ENCODE assay signal across 7 mouse cellular contexts in genomic region chr8:81767411-81768312, GRCm38 (mm10).
DNase-seq lines count a peak whose midpoint lies in the region; ATAC-seq and TF ChIP-seq lines count a peak whose summit lies in the region.

No protein-coding gene starts in this region.

- H3K4me1 ChIP-seq in CH12.LX (ENCODE audit: control insufficient read depth in 1 of 2, insufficient read depth in 2 of 2) = peaks cover 0 to 26% of the 10 kb centered on the region in 2 experiments; a peak in 2 of 4 replicates
- no peaks in the 10 kb centered on the region for H3K4me1 ChIP-seq in forebrain, postnatal 0 days (ENCODE audit: insufficient read depth)
- peaks cover 2 to 19% of the 10 kb centered on the region in 2 experiments for H3K4me1 ChIP-seq in liver, embryonic 14.5 days (replicated peaks; ENCODE audit: control insufficient read depth in 2 of 2, insufficient read depth in 2 of 2, low read length in 1 of 2)

- no peak for TF ChIP-seq EP300 in CH12.LX (IDR thresholded peaks at IDR 0.05; ENCODE audit: low read length)
- no peak for TF ChIP-seq EP300 in liver, embryonic 14.5 days (IDR thresholded peaks at IDR 0.05; ENCODE audit: low read depth)

- H3K4me3 ChIP-seq in CH12.LX (replicated peaks in 1 of 3; ENCODE audit: low read depth in 2 of 3, low read length in 2 of 3, poor library complexity in 1 of 3) = peak overlapping the region; percentile 17 to 44 (median 23)
- H3K4me3 ChIP-seq in forebrain, postnatal 0 days (ENCODE audit: low read depth, low read length) = no peak overlapping the region
- peak overlapping the region; percentile 5 to 22; a peak in 3 of 4 replicates for H3K4me3 ChIP-seq in liver, embryonic 14.5 days (ENCODE audit: insufficient read depth in 1 of 2, low read depth in 2 of 2, low read length in 2 of 2)

- 5% methylated on average over 12 of the region's 12 CpGs for WGBS in forebrain, postnatal 0 days
- WGBS in liver, embryonic 14.5 days (ENCODE audit: insufficient replicate concordance) = 7% methylated on average over 12 of the region's 12 CpGs

- no peaks in the 10 kb centered on the region for H3K9me3 ChIP-seq in CH12.LX (replicated peaks; ENCODE audit: low read length)
- H3K9me3 ChIP-seq in forebrain, postnatal 0 days (ENCODE audit: low read length) = no peaks in the 10 kb centered on the region
- no peaks in the 10 kb centered on the region for H3K9me3 ChIP-seq in liver, embryonic 14.5 days (ENCODE audit: control insufficient read depth, low read length)

- no peak for TF ChIP-seq RAD21 in CH12.LX (IDR thresholded peaks at IDR 0.05; ENCODE audit: low read depth, low read length)

- dilution Hi-C loops in CH12.LX (cut with MboI; ENCODE audit: extremely low pct_ligation_motif_present, extremely low pct_unique_long_range_greater_than_20kb, low sequenced_read_pairs) = no loop called here

- no peak for DNase-seq in CH12.LX (ENCODE audit: extremely low read depth)
- peak; percentile 11 for DNase-seq in adrenal gland, adult 8-10 months
- no peak for DNase-seq in forebrain, postnatal 0 days
- DNase-seq in induced T-regulatory cell, adult 2 months (ENCODE audit: low read depth) = peak; percentile 86
- no peak for DNase-seq in liver, embryonic 14.5 days (ENCODE audit: low read depth in 3 of 3, low spot score in 3 of 3)
- DNase-seq in natural killer cell, adult 2 months (ENCODE audit: low spot score in 2 of 2) = peak; percentile 19 to 28
- DNase-seq in ovary, adult 18-20 months (ENCODE audit: low spot score) = no peak

- peak; percentile 54 for ATAC-seq in forebrain, postnatal 0 days
- ATAC-seq in liver, embryonic 14.5 days (ENCODE audit: insufficient read depth) = peak; percentile 63

- no peak overlapping the region for H3K27ac ChIP-seq in CH12.LX (ENCODE audit: insufficient read depth, low read depth)
- no peak overlapping the region for H3K27ac ChIP-seq in forebrain, postnatal 0 days (ENCODE audit: low read depth, low read length)
- no peak overlapping the region for H3K27ac ChIP-seq in liver, embryonic 14.5 days

- TF ChIP-seq CTCF in CH12.LX (conservative IDR thresholded peaks at IDR 0.05 in 1 of 2, IDR thresholded peaks at IDR 0.05 in 1 of 2; ENCODE audit: low read depth in 2 of 2, low read length in 2 of 2) = no peak
- no peak for TF ChIP-seq CTCF in forebrain, postnatal 0 days (IDR thresholded peaks at IDR 0.05; ENCODE audit: low read depth)
- TF ChIP-seq CTCF in liver, embryonic 14.5 days (IDR thresholded peaks at IDR 0.05; ENCODE audit: low read depth) = peak; percentile 15; the same call in 1 of the 2 replicates

- H3K4me2 ChIP-seq in CH12.LX (ENCODE audit: insufficient read depth, low read depth, poor library complexity, severe bottlenecking) = peak overlapping the region; percentile 95
- peak overlapping the region; percentile 13; the same call in 1 of the 2 replicates for H3K4me2 ChIP-seq in forebrain, postnatal 0 days (ENCODE audit: low read depth)
- peak overlapping the region; percentile 49 for H3K4me2 ChIP-seq in liver, embryonic 14.5 days (ENCODE audit: low read depth)

- H3K36me3 ChIP-seq in CH12.LX (replicated peaks in 1 of 2; ENCODE audit: control insufficient read depth in 1 of 2, insufficient read depth in 1 of 2, low read length in 1 of 2) = peaks cover 0 to 2% of the 10 kb centered on the region in 2 experiments
- no peaks in the 10 kb centered on the region for H3K36me3 ChIP-seq in forebrain, postnatal 0 days (ENCODE audit: insufficient read depth)
- no peaks in the 10 kb centered on the region for H3K36me3 ChIP-seq in liver, embryonic 14.5 days (replicated peaks; ENCODE audit: control insufficient read depth, insufficient read depth, low read depth)

- no peaks in the 10 kb centered on the region for H3K79me2 ChIP-seq in CH12.LX (replicated peaks; ENCODE audit: control insufficient read depth, extremely low read depth, insufficient read depth, poor library complexity, severe bottlenecking)

- no peaks in the 10 kb centered on the region for H3K27me3 ChIP-seq in CH12.LX (replicated peaks)
- H3K27me3 ChIP-seq in forebrain, postnatal 0 days (ENCODE audit: insufficient read depth, low read length) = no peaks in the 10 kb centered on the region
- H3K27me3 ChIP-seq in liver, embryonic 14.5 days (ENCODE audit: control insufficient read depth, insufficient read depth, low read length) = no peaks in the 10 kb centered on the region

- H3K9ac ChIP-seq in CH12.LX (ENCODE audit: insufficient read depth, low read depth) = peak overlapping the region; percentile 51; the same call in 1 of the 2 replicates
- no peak overlapping the region; the same call in 1 of the 2 replicates for H3K9ac ChIP-seq in forebrain, postnatal 0 days
- peak overlapping the region; percentile 32; the same call in 1 of the 2 replicates for H3K9ac ChIP-seq in liver, embryonic 14.5 days (replicated peaks)

- in situ Hi-C loops in CH12.LX (cut with MboI; ENCODE audit: low pct_ligation_motif_present, low pct_unique_long_range_greater_than_20kb, low sequenced_read_pairs) = no loop called here

- no peak for TF ChIP-seq POLR2A in CH12.LX (IDR thresholded peaks at IDR 0.05; ENCODE audit: low read depth, low read length)

TF ChIP-seq in CH12.LX, 34 proteins besides CTCF, POLR2A, EP300 and RAD21:
- peak; percentile 92 for TF ChIP-seq BHLHE40 (IDR thresholded peaks at IDR 0.05; ENCODE audit: low read depth, low read length)
- TF ChIP-seq ETS1 (conservative IDR thresholded peaks at IDR 0.05; ENCODE audit: low read depth, low read length) = no peak; the same call in 1 of the 2 replicates
- TF ChIP-seq USF1 (IDR thresholded peaks at IDR 0.05; ENCODE audit: low read depth, low read length) = peak; percentile 71
- no peak for TF ChIP-seq MEF2A (IDR thresholded peaks at IDR 0.05; ENCODE audit: borderline replicate concordance, low read depth, low read length)
- peak; percentile 7; the same call in 1 of the 2 replicates for TF ChIP-seq MYC (IDR thresholded peaks at IDR 0.05; ENCODE audit: low read depth, low read length)
- peak; percentile 84 for TF ChIP-seq MAX (IDR thresholded peaks at IDR 0.05; ENCODE audit: low read length)
- no peak for TF ChIP-seq E2F4 (IDR thresholded peaks at IDR 0.05; ENCODE audit: insufficient replicate concordance, low read depth, low read length)
- TF ChIP-seq USF2 (conservative IDR thresholded peaks at IDR 0.05; ENCODE audit: low read depth, low read length) = peak; percentile 63; the same call in 1 of the 2 replicates

Comparison
In these comparisons a context has a peak if more than half of its experiments do, and no peak if none do; other contexts are left out.
1. DNase-seq: peak in adrenal gland, adult 8-10 months (single experiment), induced T-regulatory cell, adult 2 months (single experiment) and natural killer cell, adult 2 months (2 of 2); none in CH12.LX (single experiment), forebrain, postnatal 0 days (single experiment), liver, embryonic 14.5 days (0 of 3) and ovary, adult 18-20 months (single experiment).
2. H3K4me2 ChIP-seq: peak in every context shown above with its lines; median percentile 95 in CH12.LX; 49 in liver, embryonic 14.5 days; 13 in forebrain, postnatal 0 days.